Mouse (Mus musculus) mouse embryonic stem cell (cell line): ENCODE measurements around the gene Svs5.
"Not testable (repeated sequence)": the region's sequence is repeated elsewhere in the genome, so short reads cannot be mapped to it uniquely, and the experiment has no call there.

Source experiments
- in situ Hi-C, 2 experiments: fragments of 300-500 bp; cut with MboI; formaldehyde crosslinking; loops; 1 replicate in 1 of 2; 3 replicates in 1 of 2; pipeline ENCODE4 v1.14.3; 2019 to 2020; ENCODE audit warnings: low sequenced_read_pairs in 2 of 2, low pct_unique_long_range_greater_than_20kb in 1 of 2, mixed read lengths in 1 of 2; ENCODE audit not compliant: unreplicated experiment in 1 of 2

Gene Svs5

GRCm38 (mm10) chr2:164332440-164332839 is at the start of gene Svs5:
Gene Svs5 (plus strand): TSS chr2:164332740.
- in situ Hi-C loops, result loop anchor here in 1 of 2 experiments (10.0 kb wide), 1 partner anchor 228 kb away; no protein-coding TSS in a partner anchor

GRCm38 (mm10) chr2:164288968-164289367 is 43.6 kb upstream of the Svs5 start, which contains the start of gene Svs3a:
Gene Svs3a (plus strand): TSS chr2:164289268.
- in situ Hi-C loops, result not testable (repeated sequence)

GRCm38 (mm10) chr2:164312599-164312998 is 19.9 kb upstream of the Svs5 start:
- in situ Hi-C loops, result no loop called here

GRCm38 (mm10) chr2:164315460-164315859 is 17.1 kb upstream of the Svs5 start:
- in situ Hi-C loops, result not testable (repeated sequence)

GRCm38 (mm10) chr2:164316451-164316850 is 16.1 kb upstream of the Svs5 start, which contains the start of gene Svs6:
Gene Svs6 (plus strand): TSS chr2:164316751.
- in situ Hi-C loops, result not testable (repeated sequence)

GRCm38 (mm10) chr2:164320983-164321382 is 11.6 kb upstream of the Svs5 start:
- in situ Hi-C loops, result no loop called here

GRCm38 (mm10) chr2:164343732-164344131 is 11.2 kb downstream of the Svs5 start:
- in situ Hi-C loops, result not testable (repeated sequence)

- in situ Hi-C loops, result not testable (repeated sequence)
These were observed 15.2 kb downstream of the Svs5 start for GRCm38 (mm10) chr2:164347697-164348096.

- in situ Hi-C loops, result no loop called here
These were observed 16.4 kb downstream of the Svs5 start for GRCm38 (mm10) chr2:164348980-164349379.

- in situ Hi-C loops, result loop anchor here in 1 of 2 experiments (10.0 kb wide), 1 partner anchor 248 kb away; no protein-coding TSS in a partner anchor
These were observed 20.2 kb downstream of the Svs5 start for GRCm38 (mm10) chr2:164352697-164353096.

- in situ Hi-C loops, result loop anchor here in 1 of 2 experiments (10.0 kb wide), 1 partner anchor 249 kb away; no protein-coding TSS in a partner anchor
These were observed 20.8 kb downstream of the Svs5 start for GRCm38 (mm10) chr2:164353356-164353755.

- in situ Hi-C loops, result loop anchor here in 1 of 2 experiments (10.0 kb wide), 1 partner anchor 252 kb away; no protein-coding TSS in a partner anchor
These were observed 23.8 kb downstream of the Svs5 start for GRCm38 (mm10) chr2:164356177-164356967.

GRCm38 (mm10) chr2:164358373-164358772 is 25.8 kb downstream of the Svs5 start:
- in situ Hi-C loops, result loop anchor here in 1 of 2 experiments (10.0 kb wide), 1 partner anchor 254 kb away; no protein-coding TSS in a partner anchor

- in situ Hi-C loops, result loop anchor here in 1 of 2 experiments (10.0 kb wide), 1 partner anchor 254 kb away; no protein-coding TSS in a partner anchor
These were observed 26.5 kb downstream of the Svs5 start for GRCm38 (mm10) chr2:164359031-164359430.

GRCm38 (mm10) chr2:164359668-164360067 is 27.1 kb downstream of the Svs5 start:
- in situ Hi-C loops, result loop anchor here in 1 of 2 experiments (10.0 kb wide), 1 partner anchor 255 kb away; no protein-coding TSS in a partner anchor

- in situ Hi-C loops, result no loop called here
These were observed 28.6 kb downstream of the Svs5 start for GRCm38 (mm10) chr2:164360974-164361657.

GRCm38 (mm10) chr2:164366947-164367346 is 34.4 kb downstream of the Svs5 start:
- in situ Hi-C loops, result no loop called here

GRCm38 (mm10) chr2:164368620-164369105 is 36.1 kb downstream of the Svs5 start:
- in situ Hi-C loops, result no loop called here

GRCm38 (mm10) chr2:164371371-164371770 is 38.8 kb downstream of the Svs5 start:
- in situ Hi-C loops, result no loop called here
